Mouse (Mus musculus): ENCODE data around the gene Asap3. TPM values are rescaled to one million over a fixed set of nuclear protein-coding genes. Genes with fewer than 3 reads are reported as not detected.
A peak's percentile ranks its signal among the peaks of the same experiment; 100 is the strongest.

The Asap3 gene
- polyA plus RNA-seq (2014; fragmentation: Nextera tagmentation; extraction: Ambion mirVana) = 5.1 and 5.6 TPM in 2 replicates

GRCm38 (mm10) chr4:136206033-136206893, at the start of gene Asap3:
Gene Asap3, plus strand, starts transcription at chr4:136206365.
- peak; percentile 92 for ATAC-seq (ENCODE audit: insufficient number of reproducible peaks, insufficient read depth, low FRiP score, low read depth)
- peak within 1 kb of the TSS; percentile 77 for H3K27ac ChIP-seq (ENCODE audit: low read length)
- H3K36me3 ChIP-seq (ENCODE audit: control insufficient read depth, insufficient read depth, low read length) = no peaks in the 10 kb centered on the region
- peak within 1 kb of the TSS; percentile 55 for H3K9ac ChIP-seq (replicated peaks; ENCODE audit: low read depth, low read length)
- peak within 1 kb of the TSS; percentile 97 for H3K4me2 ChIP-seq (replicated peaks; ENCODE audit: low read depth, low read length)
- peaks cover 8% of the 10 kb centered on the region; the same call in 1 of the 2 replicates for H3K4me1 ChIP-seq (ENCODE audit: control insufficient read depth, insufficient read depth, low read length)
- WGBS = under 1% methylated on average over 54 of the region's 54 CpGs
- peak within 1 kb of the TSS; percentile 65 for H3K4me3 ChIP-seq (ENCODE audit: low read depth, low read length)
- H3K27me3 ChIP-seq (ENCODE audit: control insufficient read depth, insufficient read depth, low read length) = no peaks in the 10 kb centered on the region
- no peaks in the 10 kb centered on the region for H3K9me3 ChIP-seq (ENCODE audit: control insufficient read depth, low read depth, low read length)

- Histone ChIP-seq H3K4me2 (replicated peaks; ENCODE audit: low read depth, low read length) (no peak overlapping the region), H3K4me1 (ENCODE audit: control insufficient read depth, insufficient read depth, low read length) (0 out of 2 replicates have a peak, but pooled peaks cover 4% of the 10 kb centered on the region), H3K27ac (ENCODE audit: low read length) (no peak overlapping the region), H3K9ac (replicated peaks; ENCODE audit: low read depth, low read length) (no peak overlapping the region), H3K36me3 (ENCODE audit: control insufficient read depth, insufficient read depth, low read length) (no peaks in the 10 kb centered on the region), H3K4me3 (ENCODE audit: low read depth, low read length) (no peak overlapping the region), H3K27me3 (ENCODE audit: control insufficient read depth, insufficient read depth, low read length) (no peaks in the 10 kb centered on the region), H3K9me3 (ENCODE audit: control insufficient read depth, low read depth, low read length) (no peaks in the 10 kb centered on the region)
- ATAC-seq (ENCODE audit: insufficient number of reproducible peaks, insufficient read depth, low FRiP score, low read depth) = no peak
- 79% methylated on average over 6 of the region's 6 CpGs for whole genome bisulfite sequencing
These were observed 47.7 kb upstream of the Asap3 start for GRCm38 (mm10) chr4:136158498-136158897.

GRCm38 (mm10) chr4:136159802-136160397, 46.3 kb upstream of the Asap3 start:
- Histone ChIP-seq H3K9me3 (ENCODE audit: control insufficient read depth, low read depth, low read length) (no peaks in the 10 kb centered on the region), H3K4me2 (replicated peaks; ENCODE audit: low read depth, low read length) (no peak overlapping the region), H3K9ac (replicated peaks; ENCODE audit: low read depth, low read length) (no peak overlapping the region; the same call in 1 of the 2 replicates), H3K36me3 (ENCODE audit: control insufficient read depth, insufficient read depth, low read length) (no peaks in the 10 kb centered on the region), H3K27ac (ENCODE audit: low read length) (no peak overlapping the region), H3K4me1 (ENCODE audit: control insufficient read depth, insufficient read depth, low read length) (0 out of 2 replicates have a peak, but pooled peaks cover 4% of the 10 kb centered on the region), H3K4me3 (ENCODE audit: low read depth, low read length) (no peak overlapping the region), H3K27me3 (ENCODE audit: control insufficient read depth, insufficient read depth, low read length) (no peaks in the 10 kb centered on the region)
- no peak for ATAC-seq (ENCODE audit: insufficient number of reproducible peaks, insufficient read depth, low FRiP score, low read depth)
- WGBS = 10% methylated on average over 5 of the region's 5 CpGs

- 2% methylated on average over 11 of the region's 11 CpGs for WGBS
- 0 out of 2 replicates have a peak, but pooled peaks cover 4% of the 10 kb centered on the region for H3K4me1 ChIP-seq (ENCODE audit: control insufficient read depth, insufficient read depth, low read length)
- no peak overlapping the region for H3K4me3 ChIP-seq (ENCODE audit: low read depth, low read length)
- H3K9ac ChIP-seq (replicated peaks; ENCODE audit: low read depth, low read length) = no peak overlapping the region
- no peaks in the 10 kb centered on the region for H3K27me3 ChIP-seq (ENCODE audit: control insufficient read depth, insufficient read depth, low read length)
- H3K36me3 ChIP-seq (ENCODE audit: control insufficient read depth, insufficient read depth, low read length) = no peaks in the 10 kb centered on the region
- H3K4me2 ChIP-seq (replicated peaks; ENCODE audit: low read depth, low read length) = no peak overlapping the region
- H3K9me3 ChIP-seq (ENCODE audit: control insufficient read depth, low read depth, low read length) = no peaks in the 10 kb centered on the region
- ATAC-seq (ENCODE audit: insufficient number of reproducible peaks, insufficient read depth, low FRiP score, low read depth) = peak; percentile 82
- H3K27ac ChIP-seq (ENCODE audit: low read length) = no peak overlapping the region
These were observed 42.7 kb upstream of the Asap3 start for GRCm38 (mm10) chr4:136163448-136163847.

- no peak overlapping the region for H3K4me3 ChIP-seq (ENCODE audit: low read depth, low read length)
- no peaks in the 10 kb centered on the region for H3K27me3 ChIP-seq (ENCODE audit: control insufficient read depth, insufficient read depth, low read length)
- H3K4me2 ChIP-seq (replicated peaks; ENCODE audit: low read depth, low read length) = no peak overlapping the region
- no peaks in the 10 kb centered on the region for H3K4me1 ChIP-seq (ENCODE audit: control insufficient read depth, insufficient read depth, low read length)
- H3K27ac ChIP-seq (ENCODE audit: low read length) = no peak overlapping the region
- H3K36me3 ChIP-seq (ENCODE audit: control insufficient read depth, insufficient read depth, low read length) = no peaks in the 10 kb centered on the region
- no peak for ATAC-seq (ENCODE audit: insufficient number of reproducible peaks, insufficient read depth, low FRiP score, low read depth)
- H3K9me3 ChIP-seq (ENCODE audit: control insufficient read depth, low read depth, low read length) = no peaks in the 10 kb centered on the region
- no peak overlapping the region for H3K9ac ChIP-seq (replicated peaks; ENCODE audit: low read depth, low read length)
- WGBS = 80% methylated on average over 8 of the region's 8 CpGs
These were observed 41.2 kb upstream of the Asap3 start for GRCm38 (mm10) chr4:136164981-136165380.

- Histone ChIP-seq H3K9ac (replicated peaks; ENCODE audit: low read depth, low read length) (no peak overlapping the region), H3K9me3 (ENCODE audit: control insufficient read depth, low read depth, low read length) (no peaks in the 10 kb centered on the region), H3K27me3 (ENCODE audit: control insufficient read depth, insufficient read depth, low read length) (no peaks in the 10 kb centered on the region), H3K4me3 (ENCODE audit: low read depth, low read length) (no peak overlapping the region), H3K27ac (ENCODE audit: low read length) (no peak overlapping the region), H3K4me1 (ENCODE audit: control insufficient read depth, insufficient read depth, low read length) (no peaks in the 10 kb centered on the region), H3K36me3 (ENCODE audit: control insufficient read depth, insufficient read depth, low read length) (no peaks in the 10 kb centered on the region), H3K4me2 (replicated peaks; ENCODE audit: low read depth, low read length) (no peak overlapping the region)
- no peak for ATAC-seq (ENCODE audit: insufficient number of reproducible peaks, insufficient read depth, low FRiP score, low read depth)
- WGBS = 79% methylated on average over 3 of the region's 3 CpGs
These were observed 38.5 kb upstream of the Asap3 start for GRCm38 (mm10) chr4:136167701-136168100.

GRCm38 (mm10) chr4:136170401-136170800, 35.8 kb upstream of the Asap3 start:
- Histone ChIP-seq H3K27ac (ENCODE audit: low read length) (no peak overlapping the region), H3K9ac (replicated peaks; ENCODE audit: low read depth, low read length) (no peak overlapping the region), H3K4me1 (ENCODE audit: control insufficient read depth, insufficient read depth, low read length) (peaks cover 15% of the 10 kb centered on the region; the same call in 1 of the 2 replicates), H3K27me3 (ENCODE audit: control insufficient read depth, insufficient read depth, low read length) (no peaks in the 10 kb centered on the region), H3K9me3 (ENCODE audit: control insufficient read depth, low read depth, low read length) (no peaks in the 10 kb centered on the region), H3K4me3 (ENCODE audit: low read depth, low read length) (no peak overlapping the region), H3K4me2 (replicated peaks; ENCODE audit: low read depth, low read length) (no peak overlapping the region), H3K36me3 (ENCODE audit: control insufficient read depth, insufficient read depth, low read length) (no peaks in the 10 kb centered on the region)
- no peak for ATAC-seq (ENCODE audit: insufficient number of reproducible peaks, insufficient read depth, low FRiP score, low read depth)
- WGBS = 81% methylated on average over 4 of the region's 4 CpGs

GRCm38 (mm10) chr4:136171455-136171854, 34.7 kb upstream of the Asap3 start:
- Histone ChIP-seq H3K27ac (ENCODE audit: low read length) (no peak overlapping the region), H3K9ac (replicated peaks; ENCODE audit: low read depth, low read length) (0 out of 2 replicates have a peak overlapping the region, but pooled peaks have one; percentile 15), H3K4me3 (ENCODE audit: low read depth, low read length) (peak overlapping the region; percentile 57), H3K4me2 (replicated peaks; ENCODE audit: low read depth, low read length) (peak overlapping the region; percentile 97), H3K36me3 (ENCODE audit: control insufficient read depth, insufficient read depth, low read length) (no peaks in the 10 kb centered on the region), H3K4me1 (ENCODE audit: control insufficient read depth, insufficient read depth, low read length) (peaks cover 24% of the 10 kb centered on the region; the same call in 1 of the 2 replicates), H3K27me3 (ENCODE audit: control insufficient read depth, insufficient read depth, low read length) (no peaks in the 10 kb centered on the region), H3K9me3 (ENCODE audit: control insufficient read depth, low read depth, low read length) (no peaks in the 10 kb centered on the region)
- ATAC-seq (ENCODE audit: insufficient number of reproducible peaks, insufficient read depth, low FRiP score, low read depth) = no peak
- WGBS = 26% methylated on average over 12 of the region's 12 CpGs
